Mouse (Mus musculus): ENCODE measurements around the gene Mlycd. TPM values are rescaled to one million over a fixed set of nuclear protein-coding genes. Genes with fewer than 3 reads are reported as not detected.
"Not testable (repeated sequence)": the region's sequence is repeated elsewhere in the genome, so short reads cannot be mapped to it uniquely, and the experiment has no call there.

Gene Mlycd
- total RNA-seq (2021): 10 to 100 TPM; 23.4 to 24.6 TPM

GRCm38 (mm10) chr8:119394524-119395026 is at the start of gene Mlycd:
Mlycd (plus strand) TSS chr8:119394878.
- intact Hi-C loops (cut with DNase I): no loop called here
- peak; percentile 89 to 97 for DNase-seq (ENCODE audit: extremely low spot score in 1 of 2, low spot score in 2 of 2)

GRCm38 (mm10) chr8:119345029-119345682 is 49.5 kb upstream of the Mlycd start:
- intact Hi-C loops (cut with DNase I): no loop called here
- DNase-seq (ENCODE audit: extremely low spot score in 1 of 2, low spot score in 2 of 2): peak in 1 of 2 experiments; percentile 18

- intact Hi-C loops (cut with DNase I): no loop called here
- no peak for DNase-seq (ENCODE audit: extremely low spot score in 1 of 2, low spot score in 2 of 2)
These were observed 49.0 kb upstream of the Mlycd start for GRCm38 (mm10) chr8:119345683-119346075.

- intact Hi-C loops (cut with DNase I): no loop called here
- DNase-seq (ENCODE audit: extremely low spot score in 1 of 2, low spot score in 2 of 2): no peak
These were observed 43.0 kb upstream of the Mlycd start for GRCm38 (mm10) chr8:119351647-119352046.

- no peak for DNase-seq (ENCODE audit: extremely low spot score in 1 of 2, low spot score in 2 of 2)
- intact Hi-C loops (cut with DNase I): no loop called here
These were observed 41.6 kb upstream of the Mlycd start for GRCm38 (mm10) chr8:119352977-119353658.

GRCm38 (mm10) chr8:119353659-119354023 is 41.0 kb upstream of the Mlycd start:
- DNase-seq (ENCODE audit: extremely low spot score in 1 of 2, low spot score in 2 of 2): no peak
- intact Hi-C loops (cut with DNase I): no loop called here

GRCm38 (mm10) chr8:119356631-119357030 is 38.0 kb upstream of the Mlycd start:
- DNase-seq (ENCODE audit: extremely low spot score in 1 of 2, low spot score in 2 of 2); intact Hi-C loops (cut with DNase I): not testable (repeated sequence)

- no peak for DNase-seq (ENCODE audit: extremely low spot score in 1 of 2, low spot score in 2 of 2)
- intact Hi-C loops (cut with DNase I): no loop called here
These were observed 36.5 kb upstream of the Mlycd start for GRCm38 (mm10) chr8:119358175-119358574.

- intact Hi-C loops (cut with DNase I): no loop called here
- DNase-seq (ENCODE audit: extremely low spot score in 1 of 2, low spot score in 2 of 2): peak in 1 of 2 experiments; percentile 74
These were observed 35.8 kb upstream of the Mlycd start for GRCm38 (mm10) chr8:119358836-119359235.

GRCm38 (mm10) chr8:119360686-119361295 is 33.9 kb upstream of the Mlycd start:
- intact Hi-C loops (cut with DNase I): no loop called here

GRCm38 (mm10) chr8:119374716-119375115 is 20.0 kb upstream of the Mlycd start:
- DNase-seq (ENCODE audit: extremely low spot score in 1 of 2, low spot score in 2 of 2); intact Hi-C loops (cut with DNase I): not testable (repeated sequence)

More at GRCm38 (mm10) chr8:119360686-119361295, 33.9 kb upstream of the Mlycd start:
- DNase-seq (ENCODE audit: extremely low spot score in 1 of 2, low spot score in 2 of 2): no peak

- intact Hi-C loops (cut with DNase I): no loop called here
These were observed 16.2 kb upstream of the Mlycd start for GRCm38 (mm10) chr8:119378476-119378875.

GRCm38 (mm10) chr8:119380619-119381018 is 14.1 kb upstream of the Mlycd start:
- no peak for DNase-seq (ENCODE audit: extremely low spot score in 1 of 2, low spot score in 2 of 2)
- intact Hi-C loops (cut with DNase I): loop anchor here (10.0 kb wide), 2 partner anchors 156 to 1756 kb away; no protein-coding TSS in a partner anchor

More at GRCm38 (mm10) chr8:119378476-119378875, 16.2 kb upstream of the Mlycd start:
- DNase-seq (ENCODE audit: extremely low spot score in 1 of 2, low spot score in 2 of 2): no peak

- intact Hi-C loops (cut with DNase I): loop anchor here (2.0 to 10.0 kb wide), 3 partner anchors 74 to 1760 kb away; no protein-coding TSS in a partner anchor
- DNase-seq (ENCODE audit: extremely low spot score in 1 of 2, low spot score in 2 of 2): peak; percentile 66 to 84
These were observed 10.2 kb upstream of the Mlycd start for GRCm38 (mm10) chr8:119384478-119384877.

- intact Hi-C loops (cut with DNase I): loop anchor here (2.0 to 10.0 kb wide), 3 partner anchors 75 to 1761 kb away; no protein-coding TSS in a partner anchor
- no peak for DNase-seq (ENCODE audit: extremely low spot score in 1 of 2, low spot score in 2 of 2)
These were observed 8.8 kb upstream of the Mlycd start for GRCm38 (mm10) chr8:119385854-119386253.

GRCm38 (mm10) chr8:119386988-119387387 is 7.7 kb upstream of the Mlycd start:
- intact Hi-C loops (cut with DNase I): loop anchor here (10.0 kb wide), 2 partner anchors 162 to 1762 kb away; no protein-coding TSS in a partner anchor
- DNase-seq (ENCODE audit: extremely low spot score in 1 of 2, low spot score in 2 of 2): no peak

- no peak for DNase-seq (ENCODE audit: extremely low spot score in 1 of 2, low spot score in 2 of 2)
- intact Hi-C loops (cut with DNase I): no loop called here
These were observed 581 bp upstream of the Mlycd start for GRCm38 (mm10) chr8:119394097-119394496.

- DNase-seq (ENCODE audit: extremely low spot score in 1 of 2, low spot score in 2 of 2): peak in 1 of 2 experiments; percentile 70
- intact Hi-C loops (cut with DNase I): no loop called here
These were observed 633 bp downstream of the Mlycd start for GRCm38 (mm10) chr8:119395072-119395950.

Measured in left cerebral cortex, postnatal 10 days (tissue).